Mouse (Mus musculus) small intestine, adult 10 weeks (tissue): ENCODE data around the gene Mitf. TPM values are rescaled to one million over a fixed set of nuclear protein-coding genes. Genes with fewer than 3 reads are reported as not detected.

Experiments used
- polyA plus RNA-seq: library from polyadenylated mRNA; stranded (reverse); fragments of 350-450 nt; fragmentation: Illumina TruSeq; extraction: RNeasy Lipid Tissue Mini Kit (QIAGEN cat#74804); gene quantifications from one replicate; pipeline ENCODE4 v1.2.3, GENCODE M21; 2014; ENCODE audit warnings: low replicate concordance

Gene Mitf
- 2.9 TPM for polyA plus RNA-seq

GRCm38 (mm10) chr6:97806781-97807743, at the start of gene Mitf:
Gene Mitf, plus strand, starts transcription at chr6:97807052.

Other genes starting within 250 kb of the Mitf start
- gene Frmd4b, start 189.5 kb upstream of the Mitf start, polyA plus RNA-seq = 13.8 TPM